Mouse (Mus musculus) layer of hippocampus, adult 18-20 months (tissue): ENCODE measurements around the gene Adgrb3. TPM values are rescaled to one million over a fixed set of nuclear protein-coding genes. Genes with fewer than 3 reads are reported as not detected.
A peak's percentile ranks its signal among the peaks of the same experiment; 100 is the strongest.
"Not testable (repeated sequence)": the region's sequence is repeated elsewhere in the genome, so short reads cannot be mapped to it uniquely, and the experiment has no call there.

ENCODE experiments used
- DNase-seq, 2 experiments: peaks; one replicate each; pipeline ENCODE4 v3.0.0; 2022; ENCODE audit warnings: low spot score in 2 of 2
- total RNA-seq, 2 experiments: library from RNA; stranded (reverse); gene quantifications; 2 replicates each; pipeline ENCODE4 v1.2.3; 2021

The Adgrb3 gene
- total RNA-seq, 2 experiments from 2014 or later = 97.8 to 105 TPM

DNA sequence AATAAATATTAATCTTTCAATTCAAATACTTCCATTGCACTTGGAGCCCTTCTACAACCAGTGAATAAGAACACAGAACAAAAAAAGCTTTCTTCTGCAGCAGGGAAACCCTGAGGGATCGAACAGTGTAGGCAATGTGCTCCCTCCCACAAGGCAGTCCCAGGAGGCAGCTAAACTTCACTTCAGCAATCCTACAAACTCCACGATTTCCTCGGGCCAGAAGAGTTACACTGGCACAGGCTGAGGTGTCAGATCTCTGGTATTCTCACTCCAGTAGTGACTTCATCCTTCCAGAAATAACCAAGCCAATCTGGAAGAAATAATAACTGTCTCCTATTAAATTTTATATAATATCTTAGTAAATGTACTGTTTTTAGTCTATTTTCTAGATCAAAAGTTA, 286.6 kb downstream of the Adgrb3 start:
- no peak for DNase-seq

DNA sequence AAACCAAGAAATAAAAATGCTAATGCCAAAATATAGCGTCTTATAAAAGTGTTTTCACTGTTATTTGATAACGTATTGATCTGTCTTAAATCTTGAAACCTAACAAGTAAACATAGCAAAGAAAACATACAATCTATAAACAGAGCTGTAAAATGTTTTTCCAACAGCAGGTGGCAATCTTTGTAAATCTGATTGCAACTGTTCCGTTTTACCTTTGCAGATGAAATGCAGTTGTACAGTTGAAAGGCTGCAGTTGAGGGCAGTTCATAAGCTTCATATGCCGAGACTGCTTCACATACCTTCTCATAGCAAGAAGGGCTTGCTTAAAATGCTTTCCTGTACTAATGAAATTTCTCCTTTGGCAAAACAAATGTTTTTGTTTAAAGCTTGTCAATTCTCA, 302.5 kb downstream of the Adgrb3 start:
- peak in 1 of 2 experiments; percentile 28 for DNase-seq

DNA sequence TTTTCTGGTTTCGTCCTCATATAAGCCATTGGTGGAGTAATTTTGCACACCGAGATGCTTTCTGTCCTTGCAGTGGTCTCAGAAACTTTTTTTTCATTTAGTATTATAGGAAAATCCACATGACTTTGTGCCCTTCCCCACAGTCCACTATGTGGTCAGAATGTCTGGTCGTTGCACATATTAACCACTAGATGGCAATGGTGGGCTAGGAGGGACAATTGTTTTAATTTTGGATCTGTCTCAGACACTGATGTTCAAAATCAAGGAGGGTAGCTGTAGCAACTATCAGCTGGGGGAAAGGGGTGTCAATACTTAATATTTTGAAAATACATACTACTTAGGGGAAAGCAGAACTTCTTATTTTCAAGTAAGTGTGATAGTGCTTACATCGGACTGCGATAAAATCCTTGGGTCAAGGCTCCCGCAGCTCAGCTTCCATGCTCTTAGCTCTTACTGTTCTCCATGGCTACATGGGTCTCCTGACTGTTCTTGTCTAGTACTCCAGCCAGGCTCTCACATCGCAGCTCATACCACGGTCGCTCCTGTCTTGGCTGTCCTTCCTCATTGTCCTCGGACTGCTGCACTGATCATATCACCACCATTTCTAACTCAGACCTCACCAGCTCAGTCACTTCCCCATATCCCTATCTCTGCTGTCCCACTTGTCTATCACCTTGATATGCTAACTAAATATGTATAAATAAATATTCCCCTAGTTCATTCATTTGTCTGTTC, 319.0 kb downstream of the Adgrb3 start:
- DNase-seq = peak in 1 of 2 experiments; percentile 20

DNA sequence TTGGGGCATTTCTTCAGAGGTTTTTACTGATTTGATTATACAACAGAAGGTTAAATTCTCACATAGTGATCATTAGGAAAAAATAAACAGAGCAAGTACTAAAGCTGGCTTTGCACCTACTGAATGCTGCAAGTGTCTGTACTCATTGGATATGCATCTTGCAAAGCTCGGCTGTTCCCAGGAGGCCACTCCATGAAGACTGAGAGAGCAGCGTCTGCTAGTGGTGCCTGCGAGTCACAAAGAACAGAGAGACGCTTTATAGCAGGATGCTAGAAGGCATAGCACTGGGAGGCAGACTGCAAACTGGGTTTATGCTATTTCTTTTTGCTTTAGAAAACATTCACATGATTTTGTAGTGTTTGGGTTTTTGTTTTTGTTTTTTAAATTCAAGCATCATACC, 325.2 kb downstream of the Adgrb3 start:
- peak; percentile 59 to 78 for DNase-seq

DNA sequence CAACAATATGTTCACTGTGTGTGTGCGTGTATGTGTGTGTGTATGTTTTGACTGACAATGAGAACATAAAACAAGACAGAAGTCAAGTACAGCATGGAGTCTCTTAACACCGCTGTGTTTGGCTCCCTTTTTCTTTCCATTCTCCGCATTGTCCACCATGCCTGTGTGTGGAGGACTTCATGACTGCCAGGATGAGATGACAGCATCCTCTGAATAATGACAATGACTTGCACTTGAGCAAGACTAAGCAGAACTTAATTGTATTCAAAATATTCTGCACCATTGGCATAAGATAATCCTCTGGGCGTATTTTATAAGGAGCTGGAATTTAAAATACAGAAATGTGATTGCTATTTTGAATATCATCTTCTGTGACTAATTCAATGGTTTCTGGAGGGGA, 326.0 kb downstream of the Adgrb3 start:
- DNase-seq = no peak

DNA sequence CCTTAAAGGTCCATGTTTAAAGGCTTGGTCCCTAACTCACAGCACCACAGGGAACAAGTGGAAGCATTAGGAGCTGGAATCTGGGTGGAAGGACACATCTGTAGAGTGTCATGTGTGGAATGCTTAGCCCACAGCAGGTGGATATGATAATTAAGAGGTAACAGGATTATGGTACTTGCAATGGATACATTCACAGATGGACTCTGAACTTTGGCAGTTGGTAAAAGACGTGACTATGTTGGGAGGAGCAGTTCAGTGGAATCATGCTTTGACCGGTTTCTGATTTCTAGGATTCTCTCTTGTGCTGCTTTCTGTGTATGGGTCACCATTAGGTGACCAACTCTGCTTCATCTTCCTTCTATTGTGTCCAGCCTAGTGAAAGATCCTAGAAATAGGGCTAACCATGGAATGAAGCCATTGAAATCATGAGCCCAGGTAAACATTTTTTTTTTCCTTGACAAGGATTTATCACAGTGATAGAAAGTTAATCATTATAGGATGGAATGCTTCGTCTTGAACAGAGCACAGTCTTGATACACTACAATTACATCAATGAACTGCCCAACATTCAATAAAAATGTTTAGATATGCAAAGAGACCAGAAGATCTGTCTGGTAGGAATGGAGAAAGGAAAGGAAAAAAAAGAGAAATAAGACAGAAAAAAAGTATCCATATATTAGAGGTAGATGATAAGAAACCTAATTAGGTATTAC, 334.1 kb downstream of the Adgrb3 start:
- DNase-seq = no peak

DNA sequence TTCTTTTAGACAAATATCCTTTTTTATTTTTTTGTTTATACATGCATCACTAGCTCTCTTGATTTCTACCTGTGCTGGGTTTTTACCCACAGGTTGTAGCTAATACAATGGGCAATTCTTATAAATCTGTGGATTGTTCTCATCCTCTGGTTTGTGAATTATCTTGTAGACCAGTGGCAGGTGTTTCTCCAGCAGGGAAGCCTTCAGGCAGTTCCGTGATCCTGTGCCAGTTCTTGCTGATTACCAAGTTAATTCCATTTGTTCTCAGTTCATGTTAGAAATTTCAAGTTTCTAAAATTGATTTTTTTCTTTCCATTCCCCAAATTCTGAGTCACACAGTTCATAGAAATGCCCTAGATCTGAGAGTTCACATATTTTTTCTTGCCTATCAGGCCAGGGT, 338.0 kb downstream of the Adgrb3 start:
- no peak for DNase-seq

DNA sequence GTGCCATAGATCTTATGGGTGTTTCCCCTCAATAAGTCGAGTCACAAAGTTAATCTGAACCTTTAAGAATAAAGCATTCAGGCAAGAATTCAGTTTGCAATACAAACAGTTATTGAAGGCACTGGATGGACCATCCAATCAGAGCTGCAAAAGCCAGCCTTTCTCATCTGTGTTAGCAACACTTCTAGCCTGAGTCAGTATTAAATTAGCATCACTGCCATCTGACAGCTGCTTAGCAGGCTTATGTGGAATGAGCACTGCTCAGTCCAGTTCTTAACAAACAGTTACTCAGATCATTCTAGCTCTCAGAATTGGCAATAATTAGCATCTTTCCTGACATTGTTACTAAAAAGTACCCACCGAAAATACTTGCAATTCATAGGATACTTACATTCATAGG, 339.3 kb downstream of the Adgrb3 start:
- peak in 1 of 2 experiments; percentile 73 for DNase-seq

DNA sequence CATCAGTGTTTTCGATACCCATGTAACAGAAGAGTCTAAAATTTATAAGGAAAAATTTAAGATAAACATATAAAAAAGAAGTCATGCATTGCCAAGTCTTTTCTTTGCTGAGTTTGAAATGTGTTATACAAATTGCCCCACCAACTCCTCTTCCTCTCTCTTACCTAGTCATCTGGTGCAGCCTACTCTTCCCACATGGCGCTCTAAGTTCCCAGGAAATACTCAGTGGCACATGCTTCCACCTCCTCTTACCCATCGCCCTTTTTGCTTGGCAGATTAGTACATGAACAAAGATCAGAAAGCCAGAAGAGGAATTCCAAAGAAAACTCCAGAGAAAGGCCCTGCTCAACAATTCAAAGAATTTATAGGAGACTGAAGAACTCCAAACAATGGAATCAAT, 353.8 kb downstream of the Adgrb3 start:
- DNase-seq = peak in 1 of 2 experiments; percentile 38

DNA sequence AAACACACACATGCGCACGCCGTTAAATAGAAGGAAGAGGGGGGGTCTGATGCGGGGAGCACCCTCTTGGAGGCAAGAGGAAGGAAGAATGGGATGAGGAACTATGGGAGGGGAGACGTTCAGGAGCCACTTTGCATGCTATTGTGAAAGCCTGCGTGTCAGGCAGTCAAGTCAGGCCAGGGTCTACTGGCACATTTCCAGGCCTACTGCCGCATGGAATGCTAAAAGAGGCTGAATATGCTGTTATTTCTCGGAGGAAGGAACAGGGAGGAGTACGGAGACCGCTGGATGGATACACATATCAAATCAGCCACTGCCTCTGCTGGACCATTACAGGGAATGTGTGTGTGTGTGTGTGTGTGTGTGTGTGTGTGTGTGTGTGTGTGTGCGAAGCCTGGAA, 355.0 kb downstream of the Adgrb3 start:
- DNase-seq = no peak

DNA sequence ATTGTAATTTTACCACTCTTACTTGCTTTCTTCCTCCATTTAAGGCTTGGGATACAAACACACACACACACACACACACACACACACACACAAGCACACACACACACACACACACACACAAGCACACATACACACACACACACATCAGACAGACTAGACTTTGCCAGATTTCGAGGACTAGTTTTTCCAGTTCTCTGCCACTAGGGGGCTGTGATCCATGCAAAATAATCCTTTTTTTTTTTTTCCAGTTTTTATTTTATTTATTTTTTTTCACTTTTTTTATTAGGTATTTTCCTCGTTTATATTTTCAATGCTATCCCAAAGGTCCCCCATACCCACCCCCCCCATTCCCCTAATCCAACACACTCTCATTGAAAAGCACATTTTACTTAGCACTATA, 357.9 kb downstream of the Adgrb3 start:
- DNase-seq = not testable (repeated sequence)

DNA sequence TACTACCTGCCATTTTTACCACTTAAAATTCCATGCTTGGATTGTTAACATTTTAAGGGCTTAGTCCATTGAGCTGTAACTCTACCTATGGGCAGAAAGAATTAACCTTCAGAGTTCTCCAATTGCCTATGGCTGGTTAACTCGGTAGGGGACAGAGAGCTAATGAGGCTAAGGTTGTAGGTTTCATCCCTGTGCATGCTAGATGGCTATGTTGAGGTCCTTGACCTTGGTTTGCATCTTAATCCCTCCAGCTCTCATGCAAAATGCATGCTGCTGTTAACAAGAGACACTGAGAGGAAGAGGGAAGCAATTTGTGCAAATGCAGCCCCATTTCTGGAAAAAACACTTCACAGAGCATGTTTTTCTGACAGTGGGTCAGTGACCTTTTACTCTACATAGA, 366.9 kb downstream of the Adgrb3 start:
- no peak for DNase-seq

DNA sequence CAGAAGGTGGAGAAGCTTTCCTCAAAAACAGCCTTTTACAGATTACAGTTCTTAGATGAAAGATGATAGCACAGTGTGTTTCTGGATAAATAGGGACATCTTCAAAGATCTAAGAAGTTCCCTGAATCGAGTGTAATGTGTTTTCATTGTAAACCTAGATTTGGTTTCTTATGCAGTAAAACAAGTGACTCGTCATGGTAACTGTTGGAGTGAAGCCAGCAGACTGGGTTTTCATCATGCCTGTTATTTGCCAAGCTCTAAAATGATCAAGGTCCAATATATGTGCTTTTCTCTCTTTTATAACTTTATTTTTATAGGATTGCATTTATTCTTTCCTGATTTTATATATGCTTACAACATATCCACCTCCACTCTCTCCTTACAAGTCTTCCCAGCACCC, 394.0 kb downstream of the Adgrb3 start:
- DNase-seq = peak in 1 of 2 experiments; percentile 25

DNA sequence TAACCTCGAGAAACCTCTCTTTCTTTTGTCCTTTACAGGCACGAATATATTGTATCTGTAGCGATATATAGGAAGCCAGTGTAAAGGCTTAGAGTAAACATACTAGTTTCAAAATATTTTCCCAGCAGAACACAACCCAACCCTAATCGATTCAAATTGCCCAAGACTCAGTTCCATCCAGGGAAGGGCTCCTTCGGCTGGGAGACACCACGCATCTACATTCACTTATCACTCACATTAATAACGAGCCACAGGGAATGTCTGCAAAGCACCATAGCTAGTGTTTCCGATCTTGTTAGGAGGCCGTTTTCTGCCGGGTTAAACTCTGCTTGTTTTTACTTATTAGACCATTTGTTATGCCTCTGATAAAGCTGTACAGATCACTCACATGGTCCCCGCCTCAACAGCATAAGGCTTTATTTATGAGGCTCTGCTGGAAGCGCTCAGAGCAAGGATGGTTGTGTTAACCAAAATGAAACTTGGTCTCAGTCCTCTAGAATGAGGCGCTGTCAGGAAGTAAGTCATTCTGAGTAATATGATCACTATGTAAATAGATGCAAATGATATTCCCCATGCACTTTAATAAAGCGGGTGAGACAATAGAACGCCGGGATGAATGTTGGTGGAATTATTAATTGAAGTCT, 399.2 kb downstream of the Adgrb3 start:
- DNase-seq = peak; percentile 14 to 71

DNA sequence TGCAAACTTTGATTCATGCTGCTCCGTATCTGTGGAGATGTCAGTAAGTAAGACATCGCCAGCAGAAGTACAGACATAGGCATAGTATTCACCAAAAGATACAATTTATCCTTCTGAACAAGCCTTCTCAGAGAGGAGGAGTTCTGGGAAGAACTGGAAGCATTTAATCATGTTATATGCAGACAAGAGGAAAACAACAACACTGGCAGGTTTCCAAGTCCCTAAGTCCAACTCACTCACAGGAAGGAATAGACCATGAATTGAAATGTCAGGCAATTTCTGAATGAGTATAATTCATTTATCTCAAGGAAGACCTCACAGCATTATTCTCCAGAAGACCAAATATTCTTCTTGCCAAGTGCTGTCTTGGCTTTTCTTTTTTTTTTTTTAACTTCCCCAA, 408.8 kb downstream of the Adgrb3 start:
- DNase-seq = no peak

DNA sequence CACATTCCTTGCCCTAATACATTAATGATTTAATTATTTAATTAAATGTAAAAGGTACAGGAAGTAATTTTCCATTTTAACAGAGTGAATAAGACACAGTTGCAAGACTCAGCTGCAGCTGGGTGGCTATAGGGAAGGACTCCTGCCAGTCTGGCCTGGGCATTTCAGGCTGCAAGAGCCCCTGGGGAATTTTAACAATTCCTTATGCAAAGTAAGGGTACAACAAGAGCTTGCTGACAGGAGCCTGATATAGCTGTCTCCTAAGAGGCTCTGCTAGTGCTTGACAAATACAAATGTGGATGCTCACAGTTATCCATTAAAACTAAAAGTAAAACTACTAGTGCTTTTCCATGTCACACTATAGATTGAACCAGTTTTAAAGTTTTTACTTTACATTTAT, 410.1 kb downstream of the Adgrb3 start:
- DNase-seq = no peak

DNA sequence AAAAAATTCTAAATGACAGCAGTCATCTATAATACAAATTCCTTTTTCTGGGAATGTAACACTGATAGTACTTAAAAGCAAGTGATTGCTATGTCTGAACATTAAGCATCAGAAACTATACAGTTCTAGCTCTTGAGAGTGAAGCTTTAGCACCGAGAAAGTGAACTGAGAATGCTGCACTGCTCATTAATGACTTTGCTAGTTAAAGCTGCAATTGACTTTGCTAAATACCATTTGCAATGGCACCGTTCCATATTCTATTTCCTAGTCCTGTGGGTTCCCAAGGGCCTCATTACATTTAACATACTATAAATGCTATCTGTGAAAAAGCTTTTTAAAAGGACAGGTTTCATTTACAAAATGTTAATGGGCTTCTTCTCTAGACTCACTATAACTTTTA, 414.4 kb downstream of the Adgrb3 start:
- DNase-seq = no peak

DNA sequence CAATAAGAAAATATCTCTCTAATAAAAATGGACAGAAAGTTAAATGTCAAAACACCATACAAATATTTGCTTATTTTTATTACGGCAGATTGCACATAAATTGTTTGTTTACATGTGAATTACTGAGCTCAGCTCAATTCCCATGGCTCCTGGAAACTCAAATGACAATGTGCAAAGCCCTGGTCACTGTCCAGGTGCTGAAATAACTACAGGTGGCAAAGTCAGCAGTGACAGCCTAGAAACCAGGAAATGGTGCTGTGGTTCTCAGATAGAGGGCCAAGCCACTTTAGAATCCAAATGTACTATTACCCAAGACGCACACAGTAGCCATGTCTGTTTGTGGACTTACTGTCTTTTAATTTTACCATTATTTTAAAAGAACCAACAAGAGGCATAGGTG, 465.3 kb downstream of the Adgrb3 start:
- no peak for DNase-seq

DNA sequence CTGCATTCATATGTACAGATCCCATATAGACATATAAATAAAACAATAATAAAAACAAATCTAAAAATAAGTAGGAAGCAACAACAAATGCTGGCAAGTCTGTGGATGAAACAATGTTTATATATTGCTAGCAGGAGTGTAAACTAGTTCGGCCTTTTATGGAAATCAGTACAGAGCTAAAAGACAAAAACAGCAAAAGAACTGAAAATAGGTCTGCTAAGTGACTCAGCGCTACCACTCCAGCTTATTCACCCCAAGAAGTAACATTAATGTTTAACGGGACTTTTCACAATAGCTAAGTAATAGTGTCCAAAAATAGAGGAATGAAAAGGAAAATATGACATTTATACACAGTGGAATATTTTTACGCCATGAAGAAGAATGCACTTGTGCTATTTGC, 471.0 kb downstream of the Adgrb3 start:
- DNase-seq = no peak

DNA sequence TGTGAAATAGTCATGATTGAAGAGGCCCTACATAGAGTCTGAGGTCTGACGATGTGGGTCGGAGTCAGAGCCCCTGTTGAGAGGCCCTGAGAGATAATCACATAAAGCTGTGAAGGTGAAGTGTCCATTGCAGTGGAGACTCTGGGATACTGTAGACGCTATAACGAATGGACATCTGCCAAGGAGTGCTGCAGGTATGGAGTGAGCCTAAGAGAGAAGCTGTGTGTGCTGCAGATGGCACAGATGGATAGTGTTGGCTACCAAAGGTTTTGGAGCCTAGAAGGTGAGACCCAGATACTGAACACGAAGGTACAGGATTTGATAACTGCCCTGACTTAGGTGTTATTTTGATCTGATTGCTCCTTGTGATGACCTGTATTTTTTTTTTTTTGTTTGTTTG, 474.0 kb downstream of the Adgrb3 start:
- no peak for DNase-seq

DNA sequence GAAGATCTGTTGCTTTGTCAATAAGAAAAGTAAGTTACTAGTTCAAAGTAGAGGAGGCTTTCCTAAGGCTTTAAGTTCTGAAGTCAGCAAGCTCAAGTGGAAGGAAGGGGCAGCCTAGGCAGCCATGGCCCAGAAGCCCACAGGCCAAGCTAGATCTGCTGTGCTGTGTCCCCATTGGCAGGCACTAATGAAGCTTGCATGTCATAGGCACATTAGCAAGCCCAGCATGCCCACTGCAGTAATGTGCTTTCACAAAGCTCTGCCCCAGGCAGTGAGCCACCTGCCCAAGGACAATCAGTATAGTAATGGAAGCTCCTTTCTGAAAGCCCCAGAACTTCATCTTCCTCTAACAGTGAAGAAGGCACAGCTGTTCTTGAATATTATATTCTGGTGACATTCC, 484.6 kb downstream of the Adgrb3 start:
- no peak for DNase-seq

DNA sequence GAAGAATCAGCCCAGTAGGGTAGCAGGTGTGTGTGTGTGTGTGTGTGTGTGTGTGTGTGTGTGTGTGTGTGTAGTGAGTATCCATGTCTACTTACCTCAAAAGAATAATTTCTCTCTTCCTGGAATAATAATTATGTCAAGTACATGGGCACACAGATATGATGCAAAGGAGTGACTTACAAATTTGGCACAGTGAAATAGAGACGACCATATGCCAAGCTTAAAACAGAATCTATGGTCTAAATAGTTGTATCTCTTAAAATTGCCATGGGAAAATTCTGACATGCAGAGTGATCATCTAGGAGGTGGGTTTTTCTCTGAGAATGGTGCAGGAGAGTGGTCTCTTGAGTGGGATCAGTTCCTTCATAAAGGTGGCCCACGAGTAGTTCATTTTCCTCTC, 504.1 kb downstream of the Adgrb3 start:
- no peak for DNase-seq
